11 mouse cellular contexts compared by ENCODE assay signal in genomic region chr12:102295230-102295629, GRCm38 (mm10). TPM values are rescaled to one million over a fixed set of nuclear protein-coding genes. Genes with fewer than 3 reads are reported as not detected.
DNase-seq lines count a peak whose midpoint lies in the region; ATAC-seq and TF ChIP-seq lines count a peak whose summit lies in the region.
"Had no signal": no experiment of that assay in that cellular context is flagged by ENCODE, and none has a peak within 500 bp of the region (broad histone marks: within the 10 kb centered on the region; RNA-seq: fewer than 3 reads in every experiment).

No protein-coding gene starts in this region.

- no peak for TF ChIP-seq CTCF in gastrocnemius, adult 2 months (IDR thresholded peaks at IDR 0.05)

- ATAC-seq in neural tube, embryonic 13.5 days (ENCODE audit: low read depth), result 0 out of 2 replicates have a peak, but pooled peaks have one; percentile 21
- peak; percentile 47 for ATAC-seq in megakaryocyte, adult 5-6 weeks (ENCODE audit: poor library complexity, severe bottlenecking)

- H3K9me3 ChIP-seq in neural tube, embryonic 13.5 days, result no peaks in the 10 kb centered on the region
- H3K9me3 ChIP-seq: G1E had no signal

- no peaks in the 10 kb centered on the region for H3K27me3 ChIP-seq in neural tube, embryonic 13.5 days

- peak overlapping the region; percentile 35 for H3K27ac ChIP-seq in gastrocnemius, adult 2 months
- H3K27ac ChIP-seq in neural tube, embryonic 13.5 days (replicated peaks), result no peak overlapping the region

- intact Hi-C loops in gastrocnemius, adult 2 months (cut with DNase I), result no loop called here
- intact Hi-C loops in gastrocnemius, postnatal 36 days (cut with DNase I), result no loop called here

- H3K36me3 ChIP-seq in neural tube, embryonic 13.5 days, result no peaks in the 10 kb centered on the region
- H3K36me3 ChIP-seq: G1E had no signal

- DNase-seq in gastrocnemius, adult 2 months, result no peak
- DNase-seq in gastrocnemius, postnatal 36 days, result no peak
- no peak for DNase-seq in neural tube, embryonic 10.5 days (ENCODE audit: extremely low spot score, low spot score)
- no peak for DNase-seq in liver
- no peak for DNase-seq in left cerebral cortex, adult 18-20 months (ENCODE audit: low spot score in 2 of 2)
- no peak for DNase-seq in layer of hippocampus, adult 11-12 months (ENCODE audit: low spot score)
- DNase-seq: layer of hippocampus, postnatal 36 days; lung, embryonic 14.5 days had no signal

- WGBS in neural tube, embryonic 13.5 days, result 69% methylated on average over 7 of the region's 7 CpGs

- no peak overlapping the region for H3K4me2 ChIP-seq in neural tube, embryonic 13.5 days
- H3K4me2 ChIP-seq: lung, embryonic 14.5 days had no signal

- H3K4me1 ChIP-seq in neural tube, embryonic 13.5 days (replicated peaks), result peaks cover 17% of the 10 kb centered on the region; the same call in 1 of the 2 replicates

- no peak overlapping the region for H3K4me3 ChIP-seq in gastrocnemius, adult 2 months
- no peak overlapping the region for H3K4me3 ChIP-seq in neural tube, embryonic 13.5 days

- no peak overlapping the region for H3K9ac ChIP-seq in neural tube, embryonic 13.5 days
- H3K9ac ChIP-seq: lung, embryonic 14.5 days had no signal

RNA-seq across cellular contexts. Expression of gene Rin3, which starts 12.4 kb away (rescaled TPM):
- 10 to 100 TPM in 1 of 2 experiments, 1 to 10 TPM in 1; 6.4 to 14.3 TPM for total RNA-seq in gastrocnemius, adult 2 months (2021)
- total RNA-seq in gastrocnemius, postnatal 36 days (2021), result 1 to 10 TPM; 6.7 to 7.9 TPM
- polyA plus RNA-seq in neural tube, embryonic 13.5 days (2015; fragmentation: Nextera tagmentation; extraction: Ambion mirVana), result 4.6 and 5.7 TPM in 2 replicates
- total RNA-seq in megakaryocyte, adult 5-6 weeks (2015), result 188 and 204 TPM in 2 replicates
- 121 and 157 TPM in 2 replicates for total RNA-seq in megakaryocyte, adult 5-6 weeks (2017)
- 1 to 10 TPM; 3.5 to 4.2 TPM for total RNA-seq in left cerebral cortex, adult 18-20 months (2021)

Comparison
In these comparisons a context has a peak if more than half of its experiments do, and no peak if none do; other contexts are left out.
1. RNA of gene Rin3, which starts 12.4 kb away (total RNA-seq): 121 to 204 TPM in megakaryocyte, adult 5-6 weeks; 6.4 to 14.3 TPM in gastrocnemius, adult 2 months, 6.7 to 7.9 TPM in gastrocnemius, postnatal 36 days and 3.5 to 4.2 TPM in left cerebral cortex, adult 18-20 months; every median in the first group is over 4 times any median in the second.